Mouse (Mus musculus): ENCODE results near the gene Tbrg1. TPM values are rescaled to one million over a fixed set of nuclear protein-coding genes. Genes with fewer than 3 reads are reported as not detected.

Tbrg1 gene
- total and polyA plus RNA-seq, 3 experiments, result 22.8 to 32.9 (median 30.7) TPM

DNA sequence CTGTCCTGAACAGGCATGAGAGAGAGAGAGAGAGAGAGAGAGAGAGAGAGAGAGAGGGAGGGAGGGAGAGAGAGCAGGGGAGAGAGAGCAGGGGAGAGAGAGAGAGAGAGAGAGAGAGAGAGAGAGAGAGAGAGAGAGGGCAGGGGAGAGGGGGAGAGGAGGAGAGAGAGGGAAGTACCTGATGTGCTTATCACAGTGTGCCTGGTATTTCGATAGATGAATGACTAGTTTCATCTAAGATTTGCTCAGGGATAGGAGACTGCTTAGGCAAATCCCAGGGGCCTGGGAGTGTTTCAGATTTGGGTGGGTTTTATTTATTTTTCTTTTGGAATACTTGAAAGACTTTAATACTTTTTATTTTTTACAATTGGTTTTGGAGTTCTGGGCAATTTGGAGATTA lies 6.1 kb upstream of the Tbrg1 start:
- no peaks in the 10 kb centered on the region for H3K36me3 ChIP-seq (ENCODE audit: control insufficient read depth, insufficient read depth, low read length)
- WGBS, result 53% methylated on average over 1 of the region's 1 CpGs
- intact Hi-C loops (cut with DNase I), result no loop called here

DNA sequence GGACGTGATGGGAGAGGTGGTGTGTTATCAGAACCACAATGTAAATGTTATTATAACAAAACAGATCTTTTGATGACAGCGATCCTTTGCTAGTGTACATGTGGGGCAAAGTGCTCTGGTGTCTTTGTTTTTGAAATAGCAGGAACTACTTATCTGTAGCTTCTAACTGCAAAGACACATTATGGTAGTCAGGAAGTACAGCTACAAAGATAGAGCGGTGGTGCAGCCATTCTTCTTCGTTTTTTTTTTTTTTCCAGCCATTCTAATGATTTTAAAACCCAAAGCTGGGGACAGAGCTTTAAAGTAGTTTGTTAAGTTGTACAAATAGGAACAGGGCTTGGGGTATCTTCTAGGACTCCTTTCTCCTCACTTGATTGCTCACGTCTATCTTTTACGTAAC lies 2.3 kb upstream of the Tbrg1 start:
- intact Hi-C loops (cut with DNase I), result no loop called here
- Histone ChIP-seq H3K9ac (ENCODE audit: low read depth, low read length) (no peak overlapping the region), H3K27me3 (ENCODE audit: control insufficient read depth, insufficient read depth, low read length) (no peaks in the 10 kb centered on the region), H3K4me3 (no peak overlapping the region), H3K79me2 (replicated peaks; ENCODE audit: control insufficient read depth, insufficient read depth, low read length) (no peaks in the 10 kb centered on the region), H3K36me3 (ENCODE audit: control insufficient read depth, insufficient read depth, low read length) (peaks cover 3% of the 10 kb centered on the region), H3K4me1 (ENCODE audit: control insufficient read depth, insufficient read depth, low read length) (no peaks in the 10 kb centered on the region), H3K27ac (no peak overlapping the region)
- 56% methylated on average over 6 of the region's 6 CpGs for WGBS
- TF ChIP-seq CTCF (IDR thresholded peaks at IDR 0.05), result no peak
- no peak for TF ChIP-seq POLR2A (IDR thresholded peaks at IDR 0.05; ENCODE audit: insufficient read depth, low read depth, low read length)
- DNase-seq, result no peak

More for the DNA sequence above, 6.1 kb upstream of the Tbrg1 start:
- Histone ChIP-seq H3K79me2 (replicated peaks; ENCODE audit: control insufficient read depth, insufficient read depth, low read length) (no peaks in the 10 kb centered on the region), H3K4me1 (ENCODE audit: control insufficient read depth, insufficient read depth, low read length) (no peaks in the 10 kb centered on the region), H3K9ac (ENCODE audit: low read depth, low read length) (no peak overlapping the region), H3K27ac (no peak overlapping the region), H3K4me3 (no peak overlapping the region), H3K27me3 (ENCODE audit: control insufficient read depth, insufficient read depth, low read length) (no peaks in the 10 kb centered on the region)
- TF ChIP-seq CTCF (IDR thresholded peaks at IDR 0.05), result no peak
- no peak for TF ChIP-seq EP300 (IDR thresholded peaks at IDR 0.05; ENCODE audit: insufficient read depth, low read depth, low read length)
- no peak for TF ChIP-seq POLR2A (IDR thresholded peaks at IDR 0.05; ENCODE audit: insufficient read depth, low read depth, low read length)
- DNase-seq, result no peak

DNA sequence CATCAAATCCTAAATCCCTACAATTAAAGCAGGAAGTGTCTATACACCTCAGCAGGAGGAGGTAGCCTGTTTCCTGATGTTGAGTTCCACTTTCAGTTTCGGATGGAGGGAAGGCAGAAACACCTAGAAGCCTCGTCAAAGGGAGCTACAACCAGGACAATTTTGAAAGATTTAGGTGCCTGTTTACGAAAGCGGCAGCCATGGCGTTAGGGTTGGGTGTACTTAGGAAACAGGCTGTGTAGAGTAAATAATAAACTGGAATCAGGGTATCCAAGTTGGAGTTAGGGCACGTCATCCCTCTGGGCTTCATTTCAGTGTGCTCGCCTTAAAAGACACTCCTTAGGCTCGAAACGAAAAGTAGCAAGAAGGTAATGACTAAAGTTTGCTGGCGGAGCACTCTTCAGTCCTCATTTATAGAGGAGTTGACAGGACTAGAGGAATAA lies 652 bp downstream of the Tbrg1 start:
- Histone ChIP-seq H3K79me2 (replicated peaks; ENCODE audit: control insufficient read depth, insufficient read depth, low read length) (no peaks in the 10 kb centered on the region), H3K36me3 (ENCODE audit: control insufficient read depth, insufficient read depth, low read length) (peaks cover 9% of the 10 kb centered on the region), H3K9ac (ENCODE audit: low read depth, low read length) (peak overlapping the region; percentile 73), H3K4me3 (peak overlapping the region; percentile 69), H3K27ac (peak overlapping the region; percentile 83), H3K4me1 (ENCODE audit: control insufficient read depth, insufficient read depth, low read length) (no peaks in the 10 kb centered on the region), H3K27me3 (ENCODE audit: control insufficient read depth, insufficient read depth, low read length) (no peaks in the 10 kb centered on the region)
- intact Hi-C loops (cut with DNase I), result no loop called here
- peak; percentile 17 to 34 for DNase-seq
- TF ChIP-seq POLR2A (IDR thresholded peaks at IDR 0.05; ENCODE audit: insufficient read depth, low read depth, low read length) (no peak), CTCF (IDR thresholded peaks at IDR 0.05) (no peak), EP300 (IDR thresholded peaks at IDR 0.05; ENCODE audit: insufficient read depth, low read depth, low read length) (no peak)
- 2% methylated on average over 10 of the region's 10 CpGs for WGBS

- no peak for TF ChIP-seq CTCF (IDR thresholded peaks at IDR 0.05)
- Histone ChIP-seq H3K27ac (peak overlapping the region; percentile 83), H3K27me3 (ENCODE audit: control insufficient read depth, insufficient read depth, low read length) (no peaks in the 10 kb centered on the region), H3K79me2 (replicated peaks; ENCODE audit: control insufficient read depth, insufficient read depth, low read length) (no peaks in the 10 kb centered on the region), H3K4me1 (ENCODE audit: control insufficient read depth, insufficient read depth, low read length) (no peaks in the 10 kb centered on the region), H3K4me3 (peak overlapping the region; percentile 69), H3K9ac (ENCODE audit: low read depth, low read length) (no peak overlapping the region), H3K36me3 (ENCODE audit: control insufficient read depth, insufficient read depth, low read length) (peaks cover 9% of the 10 kb centered on the region)
- WGBS, result 34% methylated on average over 8 of the region's 8 CpGs
- intact Hi-C loops (cut with DNase I), result no loop called here
- no peak for DNase-seq
Measured at GRCm38 (mm10) chr9:37655961-37656360, 1.2 kb downstream of the Tbrg1 start.

- Histone ChIP-seq H3K79me2 (replicated peaks; ENCODE audit: control insufficient read depth, insufficient read depth, low read length) (no peaks in the 10 kb centered on the region), H3K36me3 (ENCODE audit: control insufficient read depth, insufficient read depth, low read length) (peaks cover 9% of the 10 kb centered on the region)
Measured at GRCm38 (mm10) chr9:37653836-37654235, 3.3 kb downstream of the Tbrg1 start.

GRCm38 (mm10) chr9:37650639-37651038 lies 6.5 kb downstream of the Tbrg1 start:
- no peaks in the 10 kb centered on the region for H3K4me1 ChIP-seq (ENCODE audit: control insufficient read depth, insufficient read depth, low read length)
- no peak overlapping the region for H3K4me3 ChIP-seq
- no peaks in the 10 kb centered on the region for H3K79me2 ChIP-seq (replicated peaks; ENCODE audit: control insufficient read depth, insufficient read depth, low read length)
- intact Hi-C loops (cut with DNase I), result no loop called here
- H3K36me3 ChIP-seq (ENCODE audit: control insufficient read depth, insufficient read depth, low read length), result peaks cover 8% of the 10 kb centered on the region
- H3K27ac ChIP-seq, result no peak overlapping the region
- 98% methylated on average over 5 of the region's 5 CpGs for WGBS
- H3K9ac ChIP-seq (ENCODE audit: low read depth, low read length), result no peak overlapping the region
- no peak for DNase-seq
- H3K27me3 ChIP-seq (ENCODE audit: control insufficient read depth, insufficient read depth, low read length), result no peaks in the 10 kb centered on the region
- TF ChIP-seq CTCF (IDR thresholded peaks at IDR 0.05) (no peak), POLR2A (IDR thresholded peaks at IDR 0.05; ENCODE audit: insufficient read depth, low read depth, low read length) (no peak), EP300 (IDR thresholded peaks at IDR 0.05; ENCODE audit: insufficient read depth, low read depth, low read length) (no peak)

More at GRCm38 (mm10) chr9:37653836-37654235, 3.3 kb downstream of the Tbrg1 start:
- 62% methylated on average over 5 of the region's 5 CpGs for WGBS
- no peaks in the 10 kb centered on the region for H3K27me3 ChIP-seq (ENCODE audit: control insufficient read depth, insufficient read depth, low read length)
- H3K4me3 ChIP-seq, result no peak overlapping the region
- no peak overlapping the region for H3K9ac ChIP-seq (ENCODE audit: low read depth, low read length)
- intact Hi-C loops (cut with DNase I), result no loop called here
- no peak overlapping the region for H3K27ac ChIP-seq
- TF ChIP-seq EP300 (IDR thresholded peaks at IDR 0.05; ENCODE audit: insufficient read depth, low read depth, low read length), result no peak
- TF ChIP-seq CTCF (IDR thresholded peaks at IDR 0.05), result no peak
- TF ChIP-seq POLR2A (IDR thresholded peaks at IDR 0.05; ENCODE audit: insufficient read depth, low read depth, low read length), result no peak
- no peak for DNase-seq
- no peaks in the 10 kb centered on the region for H3K4me1 ChIP-seq (ENCODE audit: control insufficient read depth, insufficient read depth, low read length)

All from heart, adult 2 months (tissue).